Comparison of ENCODE assay signal across 8 mouse cellular contexts in the genomic region with DNA sequence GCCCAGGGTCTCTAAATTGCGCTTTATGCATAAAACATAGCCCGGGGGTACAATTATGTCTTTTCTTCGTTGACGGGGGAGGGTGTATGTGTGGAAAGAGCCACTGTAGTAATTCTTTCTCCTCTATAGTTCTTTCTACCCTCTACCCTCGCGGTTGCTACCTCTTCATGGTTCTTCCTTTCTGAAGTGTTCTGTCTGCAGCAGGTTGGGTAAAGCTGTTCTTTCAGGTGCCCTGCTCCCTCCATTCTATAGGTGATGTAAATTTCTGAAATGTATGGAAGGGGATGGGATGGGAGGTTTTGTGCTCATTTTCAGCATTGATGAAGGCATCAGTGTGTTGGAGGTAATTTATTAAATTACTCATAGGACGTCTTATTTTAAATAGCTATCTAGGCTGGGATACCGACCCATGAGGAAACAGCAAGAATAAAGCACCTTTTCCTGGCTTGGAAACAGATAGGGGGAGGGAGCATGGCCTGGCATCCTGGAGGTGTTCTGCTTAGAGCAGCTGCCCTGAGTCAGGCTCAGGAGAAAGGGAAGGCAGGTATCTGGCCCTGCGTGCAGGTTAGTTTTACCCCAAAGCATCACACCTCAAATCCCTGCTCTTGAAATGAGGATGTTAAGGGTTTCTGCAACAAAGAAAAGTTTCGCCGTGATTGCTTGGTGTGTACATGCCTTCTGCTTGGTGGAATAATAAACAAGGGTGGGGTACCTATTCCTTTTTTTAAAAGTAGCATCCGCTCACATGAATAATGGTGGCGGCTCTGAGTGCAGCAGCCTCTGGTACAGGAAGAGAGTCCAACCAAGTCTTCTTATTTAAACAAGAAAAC. TPM values are rescaled to one million over a fixed set of nuclear protein-coding genes. Genes with fewer than 3 reads are reported as not detected.
DNase-seq lines count a peak whose midpoint lies in the region; ATAC-seq lines count a peak whose summit lies in the region.

No protein-coding gene starts in this region.

- H3K9me3 ChIP-seq in lung, embryonic 15.5 days = no peaks in the 10 kb centered on the region
- H3K9me3 ChIP-seq in heart, embryonic 12.5 days (replicated peaks) = no peaks in the 10 kb centered on the region
- no peaks in the 10 kb centered on the region for H3K9me3 ChIP-seq in liver, embryonic 13.5 days (replicated peaks)
- H3K9me3 ChIP-seq in stomach, embryonic 14.5 days (ENCODE audit: control insufficient read depth, low read depth, low read length) = no peaks in the 10 kb centered on the region

- no peak for ATAC-seq in lung, embryonic 15.5 days (ENCODE audit: borderline replicate concordance, extremely low read depth, low FRiP score, low TSS enrichment)
- ATAC-seq in heart, embryonic 12.5 days (ENCODE audit: insufficient number of reproducible peaks, low FRiP score) = no peak
- ATAC-seq in liver, embryonic 13.5 days (ENCODE audit: low read depth) = no peak
- no peak for ATAC-seq in stomach, embryonic 14.5 days (ENCODE audit: insufficient number of reproducible peaks, insufficient read depth, low FRiP score, low read depth)
- ATAC-seq in megakaryocyte progenitor cell, adult 5-6 weeks (replicated peaks; ENCODE audit: poor library complexity) = no peak

- peak overlapping the region; percentile 62 for H3K4me2 ChIP-seq in lung, embryonic 15.5 days
- peak overlapping the region; percentile 70 for H3K4me2 ChIP-seq in heart, embryonic 12.5 days
- H3K4me2 ChIP-seq in liver, embryonic 13.5 days = peak overlapping the region; percentile 48
- peak overlapping the region; percentile 54 for H3K4me2 ChIP-seq in stomach, embryonic 14.5 days (replicated peaks; ENCODE audit: low read depth, low read length)

- no peak overlapping the region; the same call in 1 of the 2 replicates for H3K27ac ChIP-seq in lung, embryonic 15.5 days
- H3K27ac ChIP-seq in heart, embryonic 12.5 days (ENCODE audit: poor library complexity, severe bottlenecking) = no peak overlapping the region
- H3K27ac ChIP-seq in liver, embryonic 13.5 days = no peak overlapping the region
- H3K27ac ChIP-seq in stomach, embryonic 14.5 days (ENCODE audit: low read length) = no peak overlapping the region

- H3K36me3 ChIP-seq in lung, embryonic 15.5 days = no peaks in the 10 kb centered on the region
- no peaks in the 10 kb centered on the region for H3K36me3 ChIP-seq in heart, embryonic 12.5 days
- no peaks in the 10 kb centered on the region for H3K36me3 ChIP-seq in liver, embryonic 13.5 days
- H3K36me3 ChIP-seq in stomach, embryonic 14.5 days (ENCODE audit: control insufficient read depth, insufficient read depth, low read length) = peaks cover 4% of the 10 kb centered on the region; the same call in 1 of the 2 replicates

- WGBS in lung, embryonic 15.5 days = 11% methylated on average over 13 of the region's 13 CpGs
- 18% methylated on average over 13 of the region's 13 CpGs for WGBS in heart, embryonic 12.5 days
- WGBS in liver, embryonic 13.5 days (ENCODE audit: insufficient replicate concordance) = 15% methylated on average over 13 of the region's 13 CpGs
- WGBS in stomach, embryonic 14.5 days = 11% methylated on average over 13 of the region's 13 CpGs

- peak overlapping the region; percentile 32 for H3K9ac ChIP-seq in lung, embryonic 15.5 days
- H3K9ac ChIP-seq in heart, embryonic 12.5 days = peak overlapping the region; percentile 69
- peak overlapping the region; percentile 47; the same call in 1 of the 2 replicates for H3K9ac ChIP-seq in liver, embryonic 13.5 days
- H3K9ac ChIP-seq in stomach, embryonic 14.5 days (replicated peaks; ENCODE audit: low read depth, low read length) = no peak overlapping the region; the same call in 1 of the 2 replicates

- H3K4me1 ChIP-seq in lung, embryonic 15.5 days = peaks cover 51% of the 10 kb centered on the region
- peaks cover 39% of the 10 kb centered on the region for H3K4me1 ChIP-seq in heart, embryonic 12.5 days (replicated peaks)
- peaks cover 8% of the 10 kb centered on the region; the same call in 1 of the 2 replicates for H3K4me1 ChIP-seq in liver, embryonic 13.5 days (replicated peaks)
- H3K4me1 ChIP-seq in stomach, embryonic 14.5 days (ENCODE audit: control insufficient read depth, insufficient read depth, low read length) = no peaks in the 10 kb centered on the region

- no peaks in the 10 kb centered on the region for H3K27me3 ChIP-seq in lung, embryonic 15.5 days
- H3K27me3 ChIP-seq in heart, embryonic 12.5 days (replicated peaks) = no peaks in the 10 kb centered on the region
- peaks cover 38% of the 10 kb centered on the region for H3K27me3 ChIP-seq in liver, embryonic 13.5 days
- no peaks in the 10 kb centered on the region for H3K27me3 ChIP-seq in stomach, embryonic 14.5 days (ENCODE audit: control insufficient read depth, insufficient read depth, low read length)

- no peak for DNase-seq in lung, postnatal 14 days
- DNase-seq in liver, embryonic 13.5 days = no peak
- DNase-seq in urinary bladder, adult 18-20 months (ENCODE audit: low spot score in 2 of 2) = no peak
- no peak for DNase-seq in cerebellum, adult 18-20 months

- H3K4me3 ChIP-seq in lung, embryonic 15.5 days = peak overlapping the region; percentile 79
- peak overlapping the region; percentile 45 for H3K4me3 ChIP-seq in heart, embryonic 12.5 days
- H3K4me3 ChIP-seq in liver, embryonic 13.5 days (replicated peaks) = peak overlapping the region; percentile 65
- H3K4me3 ChIP-seq in stomach, embryonic 14.5 days (ENCODE audit: low read depth, low read length) = peak overlapping the region; percentile 83

RNA-seq across cellular contexts. Expression of gene Kitl, which starts 1.7 kb away (rescaled TPM):
- polyA plus RNA-seq in lung, embryonic 15.5 days (2015; fragmentation: Nextera tagmentation; extraction: Ambion mirVana) = 41.4 and 45.6 TPM in 2 replicates
- polyA plus RNA-seq in heart, embryonic 12.5 days (2016; fragmentation: Nextera tagmentation; extraction: Ambion mirVana) = 17.8 and 19.4 TPM in 2 replicates
- polyA plus RNA-seq in liver, embryonic 13.5 days (2015; fragmentation: Nextera tagmentation; extraction: Ambion mirVana) = 8.2 and 15.3 TPM in 2 replicates
- polyA plus RNA-seq in stomach, embryonic 14.5 days (2014; fragmentation: Nextera tagmentation; extraction: Ambion mirVana) = 55.5 and 56.8 TPM in 2 replicates
- total RNA-seq in megakaryocyte progenitor cell, adult 5-6 weeks (2015) = 0.17 TPM in 1 of 2 replicates, not detected in the other
- total RNA-seq in megakaryocyte progenitor cell, adult 5-6 weeks (2017) = 0.10 TPM in 1 of 2 replicates, not detected in the other
